Mouse (Mus musculus) effector memory CD4-positive, alpha-beta T cell, adult 7 months (primary cell): ENCODE results near the gene Pparg. TPM values are rescaled to one million over a fixed set of nuclear protein-coding genes. Genes with fewer than 3 reads are reported as not detected.

Experiments used
- polyA plus RNA-seq: library from polyadenylated mRNA; unstranded; fragments of 100-300 nt; shearing (Covaris generic); gene quantifications from one replicate; pipeline ENCODE4 v1.2.1, GENCODE M21; 2017

Gene Pparg
- not detected for polyA plus RNA-seq

DNA sequence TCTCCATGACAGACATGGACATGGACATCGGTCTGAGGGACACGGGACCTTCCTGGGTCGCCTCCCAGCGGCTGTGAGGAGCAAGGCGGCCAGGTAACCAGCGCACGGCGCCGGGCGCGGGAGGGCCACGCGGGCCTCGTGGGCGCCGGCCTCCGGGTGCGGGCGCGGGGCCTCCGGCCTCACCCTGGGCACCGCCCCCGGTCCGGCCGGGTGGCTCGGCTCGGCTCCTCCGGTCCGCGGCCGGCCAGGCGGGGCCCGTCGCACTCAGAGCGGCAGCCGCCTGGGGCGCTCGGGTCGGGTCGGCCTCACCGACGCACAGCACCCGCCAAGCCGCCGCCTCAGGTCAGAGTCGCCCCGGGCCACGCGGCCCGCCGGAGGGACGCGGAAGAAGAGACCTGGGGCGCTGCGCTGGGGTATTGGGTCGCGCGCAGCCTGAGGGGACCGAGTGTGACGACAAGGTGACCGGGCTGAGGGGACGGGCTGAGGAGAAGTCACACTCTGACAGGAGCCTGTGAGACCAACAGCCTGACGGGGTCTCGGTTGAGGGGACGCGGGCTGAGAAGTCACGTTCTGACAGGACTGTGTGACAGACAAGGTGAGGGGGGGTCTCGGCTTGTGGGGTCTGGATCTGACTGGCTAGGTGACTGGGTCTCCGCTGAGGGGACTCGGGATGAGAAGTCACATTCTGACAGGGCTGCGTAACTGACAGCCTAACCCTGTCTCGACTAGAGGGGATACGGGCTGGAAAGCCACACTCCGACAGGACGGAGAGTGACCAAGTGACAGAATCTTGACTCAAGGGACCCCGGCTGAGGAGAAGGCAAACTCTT, at the start of gene Pparg:
Gene Pparg, plus strand, starts transcription at position 176 of the 830 bp plus-strand sequence.

Other genes starting within 250 kb of the Pparg start
- 0.21 TPM for gene Syn2, start 226.0 kb upstream of the Pparg start, polyA plus RNA-seq
- gene Gm17482, start 133.6 kb upstream of the Pparg start, polyA plus RNA-seq = not detected
- 0.50 TPM for gene Timp4, start 108.7 kb upstream of the Pparg start, polyA plus RNA-seq
- 8.7 TPM for gene Tsen2, start 183.7 kb downstream of the Pparg start, polyA plus RNA-seq
- gene Mkrn2os, start 231.6 kb downstream of the Pparg start, polyA plus RNA-seq = not detected
- 31.9 TPM for gene Mkrn2, start 241.0 kb downstream of the Pparg start, polyA plus RNA-seq